15 mouse cellular contexts compared by ENCODE assay signal in the genomic region with DNA sequence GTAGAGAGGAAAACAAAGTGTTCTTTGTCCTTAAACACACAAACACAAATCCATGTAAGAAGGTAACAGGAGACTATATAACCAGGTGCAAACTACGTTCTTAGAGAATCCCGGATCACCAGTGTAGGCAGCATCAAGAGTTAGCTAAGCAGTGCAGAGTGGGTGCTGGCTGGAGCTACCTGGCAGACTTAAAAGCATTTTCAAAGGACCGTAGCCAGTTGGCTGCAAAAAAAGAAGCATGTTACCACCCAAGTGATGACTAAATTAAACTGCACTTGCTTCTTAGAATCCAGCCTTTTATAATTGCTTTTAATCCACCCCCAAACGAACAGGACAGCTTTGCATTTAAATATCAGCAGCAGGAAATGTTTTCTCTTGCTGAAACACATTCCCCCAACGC.
DNase-seq lines count a peak whose midpoint lies in the region; ATAC-seq lines count a peak whose summit lies in the region.
"Had no signal": no experiment of that assay in that cellular context is flagged by ENCODE, and none has a peak within 500 bp of the region (broad histone marks: within the 10 kb centered on the region; RNA-seq: fewer than 3 reads in every experiment).

No protein-coding gene starts in this region.

- H3K9me3 ChIP-seq in hindbrain, embryonic 16.5 days (ENCODE audit: control insufficient read depth, low read length): no peaks in the 10 kb centered on the region
- H3K9me3 ChIP-seq: neural tube, embryonic 12.5 days had no signal

- H3K4me2 ChIP-seq in hindbrain, embryonic 16.5 days (ENCODE audit: low read length): no peak overlapping the region
- H3K4me2 ChIP-seq: neural tube, embryonic 12.5 days had no signal

- H3K4me1 ChIP-seq in hindbrain, embryonic 16.5 days (ENCODE audit: control insufficient read depth, insufficient read depth, low read depth, low read length): peaks cover 7% of the 10 kb centered on the region; the same call in 1 of the 2 replicates

- H3K9ac ChIP-seq in hindbrain, embryonic 16.5 days (ENCODE audit: low read depth, low read length): no peak overlapping the region
- H3K9ac ChIP-seq: neural tube, embryonic 12.5 days had no signal

- intact Hi-C loops in left cerebral cortex, postnatal 14 days (cut with DNase I): no loop called here

- H3K27ac ChIP-seq in hindbrain, embryonic 16.5 days (ENCODE audit: low read depth, low read length): no peak overlapping the region
- H3K27ac ChIP-seq: hindbrain, postnatal 0 days; neural tube, embryonic 12.5 days had no signal

- H3K4me3 ChIP-seq in hindbrain, embryonic 16.5 days (ENCODE audit: low read length): no peak overlapping the region
- H3K4me3 ChIP-seq: neural tube, embryonic 12.5 days had no signal

- no peaks in the 10 kb centered on the region for H3K27me3 ChIP-seq in hindbrain, embryonic 16.5 days (replicated peaks; ENCODE audit: control insufficient read depth, insufficient read depth, low read length)
- H3K27me3 ChIP-seq: neural tube, embryonic 12.5 days had no signal

- WGBS in hindbrain, embryonic 16.5 days: 39% methylated on average over 5 of the region's 5 CpGs

- H3K36me3 ChIP-seq in hindbrain, embryonic 16.5 days (ENCODE audit: control insufficient read depth, insufficient read depth, low read length): no peaks in the 10 kb centered on the region
- H3K36me3 ChIP-seq: neural tube, embryonic 12.5 days had no signal

- peak; percentile 58 to 74 for DNase-seq in right cerebral cortex, adult 2 months (ENCODE audit: low spot score in 2 of 2)
- no peak for DNase-seq in right cerebral cortex, postnatal 14 days
- peak; percentile 42 to 68 for DNase-seq in layer of hippocampus, adult 18-20 months (ENCODE audit: low spot score in 2 of 2)
- peak; percentile 49 to 78 for DNase-seq in left cerebral cortex, postnatal 14 days (ENCODE audit: low spot score in 2 of 2)
- no peak for DNase-seq in cerebellum, postnatal 36 days
- DNase-seq: cerebellum, adult 8-10 months; gastrocnemius, postnatal 36 days; kidney, adult 2 months; kidney, postnatal 4 days; liver; lung, adult 2 months had no signal

- ATAC-seq in megakaryocyte, adult 5-6 weeks (ENCODE audit: poor library complexity, severe bottlenecking): no peak
- no peak for ATAC-seq in hindbrain, embryonic 16.5 days
- ATAC-seq: hindbrain, postnatal 0 days had no signal

Comparison
In these comparisons a context has a peak if more than half of its experiments do, and no peak if none do; other contexts are left out.
1. DNase-seq: peak in right cerebral cortex, adult 2 months (2 of 2), layer of hippocampus, adult 18-20 months (2 of 2) and left cerebral cortex, postnatal 14 days (2 of 2); none in right cerebral cortex, postnatal 14 days (single experiment) and cerebellum, postnatal 36 days (0 of 2).